Mouse (Mus musculus): Measurements from ENCODE around the gene Mgat4c.
"Not testable (repeated sequence)": the region's sequence is repeated elsewhere in the genome, so short reads cannot be mapped to it uniquely, and the experiment has no call there.

Gene Mgat4c

GRCm38 (mm10) chr10:102154865-102155264 is 473.6 kb downstream of the Mgat4c start:
- DNase-seq (ENCODE audit: low read depth): no peak

GRCm38 (mm10) chr10:102155853-102156252 is 474.6 kb downstream of the Mgat4c start:
- DNase-seq (ENCODE audit: low read depth): no peak

GRCm38 (mm10) chr10:102158809-102159208 is 477.5 kb downstream of the Mgat4c start:
- no peak for DNase-seq (ENCODE audit: low read depth)

- no peak for DNase-seq (ENCODE audit: low read depth)
Observed at GRCm38 (mm10) chr10:102184726-102185125, 503.4 kb downstream of the Mgat4c start.

GRCm38 (mm10) chr10:102191646-102192045 is 510.4 kb downstream of the Mgat4c start:
- no peak for DNase-seq (ENCODE audit: low read depth)

- no peak for DNase-seq (ENCODE audit: low read depth)
Observed at GRCm38 (mm10) chr10:102196850-102197249, 515.6 kb downstream of the Mgat4c start.

GRCm38 (mm10) chr10:102238558-102239211 is 557.4 kb downstream of the Mgat4c start:
- DNase-seq (ENCODE audit: low read depth): no peak

GRCm38 (mm10) chr10:102243897-102244296 is 562.6 kb downstream of the Mgat4c start:
- no peak for DNase-seq (ENCODE audit: low read depth)

- no peak for DNase-seq (ENCODE audit: low read depth)
Observed at GRCm38 (mm10) chr10:102244601-102245000, 563.3 kb downstream of the Mgat4c start.

GRCm38 (mm10) chr10:102245269-102245668 is 564.0 kb downstream of the Mgat4c start:
- DNase-seq (ENCODE audit: low read depth): no peak

GRCm38 (mm10) chr10:102308892-102309479 is 627.7 kb downstream of the Mgat4c start:
- no peak for DNase-seq (ENCODE audit: low read depth)

GRCm38 (mm10) chr10:102365685-102366381 is 684.5 kb downstream of the Mgat4c start:
- DNase-seq (ENCODE audit: low read depth): no peak

- no peak for DNase-seq (ENCODE audit: low read depth)
Observed at GRCm38 (mm10) chr10:102370576-102370975, 689.3 kb downstream of the Mgat4c start.

GRCm38 (mm10) chr10:102372111-102372510 is 690.8 kb downstream of the Mgat4c start:
- DNase-seq (ENCODE audit: low read depth): no peak

GRCm38 (mm10) chr10:102374061-102374460 is 692.8 kb downstream of the Mgat4c start:
- no peak for DNase-seq (ENCODE audit: low read depth)

GRCm38 (mm10) chr10:102377377-102377776 is 696.1 kb downstream of the Mgat4c start:
- DNase-seq (ENCODE audit: low read depth): no peak

- DNase-seq (ENCODE audit: low read depth): no peak
Observed at GRCm38 (mm10) chr10:102389223-102389622, 707.9 kb downstream of the Mgat4c start.

GRCm38 (mm10) chr10:102417654-102418272 is 736.5 kb downstream of the Mgat4c start:
- DNase-seq (ENCODE audit: low read depth): no peak

- not testable (repeated sequence) for DNase-seq (ENCODE audit: low read depth)
Observed at GRCm38 (mm10) chr10:102435048-102435447, 753.8 kb downstream of the Mgat4c start.

GRCm38 (mm10) chr10:102435467-102435866 is 754.2 kb downstream of the Mgat4c start:
- not testable (repeated sequence) for DNase-seq (ENCODE audit: low read depth)
